Comparison of ENCODE assay signal across 18 mouse cellular contexts in genomic region chr9:88238346-88238745, GRCm38 (mm10).
"Had no signal": no experiment of that assay in that cellular context is flagged by ENCODE, and none has a peak within 500 bp of the region (broad histone marks: within the 10 kb centered on the region; RNA-seq: fewer than 3 reads in every experiment).

No protein-coding gene starts in this region.

- H3K4me2 ChIP-seq: limb, embryonic 12.5 days; liver, embryonic 13.5 days; lung, embryonic 15.5 days; midbrain, embryonic 11.5 days; midbrain, embryonic 15.5 days; neural tube, embryonic 13.5 days had no signal

- H3K27me3 ChIP-seq: limb, embryonic 12.5 days; liver, embryonic 13.5 days; lung, embryonic 15.5 days; megakaryocyte, embryonic 14.5 days; midbrain, embryonic 15.5 days; neural tube, embryonic 13.5 days had no signal

- DNase-seq: kidney, postnatal 10 days; kidney, postnatal 4 days; liver; liver, embryonic 13.5 days; liver, postnatal 0 days; lung, postnatal 14 days; right cerebral cortex, postnatal 14 days; thymus, adult 18-20 months; thymus, postnatal 14 days had no signal

- H3K4me3 ChIP-seq: layer of hippocampus, adult 2 months; limb, embryonic 12.5 days; liver, embryonic 13.5 days; lung, embryonic 15.5 days; megakaryocyte, embryonic 14.5 days; midbrain, embryonic 15.5 days; neural tube, embryonic 13.5 days had no signal

- H3K9ac ChIP-seq: limb, embryonic 12.5 days; liver, embryonic 13.5 days; liver, postnatal 0 days; lung, embryonic 15.5 days; midbrain, embryonic 15.5 days; neural tube, embryonic 13.5 days had no signal

- H3K36me3 ChIP-seq: limb, embryonic 12.5 days; liver, embryonic 13.5 days; lung, embryonic 15.5 days; midbrain, embryonic 15.5 days; neural tube, embryonic 13.5 days had no signal

- H3K27ac ChIP-seq: layer of hippocampus, adult 2 months; limb, embryonic 12.5 days; liver, embryonic 13.5 days; lung, embryonic 15.5 days; macrophage; midbrain, embryonic 15.5 days; neural tube, embryonic 13.5 days; stomach, postnatal 0 days had no signal

- H3K4me1 ChIP-seq: liver, embryonic 13.5 days; lung, embryonic 15.5 days had no signal

- H3K9me3 ChIP-seq: limb, embryonic 12.5 days; liver, embryonic 13.5 days; lung, embryonic 15.5 days; megakaryocyte, embryonic 14.5 days; midbrain, embryonic 15.5 days; neural tube, embryonic 13.5 days had no signal

- ATAC-seq: liver, postnatal 0 days; midbrain, embryonic 15.5 days had no signal
